Mouse (Mus musculus): Measurements from ENCODE around the gene Kifap3.

GRCm38 (mm10) chr1:163751360-163751992 lies 27.9 kb upstream of the Kifap3 start:
- no peak for TF ChIP-seq CTCF (IDR thresholded peaks at IDR 0.05; ENCODE audit: low read depth)
- no peak for TF ChIP-seq EP300 (optimal IDR thresholded peaks at IDR 0.05)

Data from stomach, postnatal 0 days (tissue).